18 mouse cellular contexts compared by ENCODE assay signal in genomic region chr16:18214858-18215257, GRCm38 (mm10). TPM values are rescaled to one million over a fixed set of nuclear protein-coding genes. Genes with fewer than 3 reads are reported as not detected.
DNase-seq lines count a peak whose midpoint lies in the region; ATAC-seq and TF ChIP-seq lines count a peak whose summit lies in the region.
"Had no signal": no experiment of that assay in that cellular context is flagged by ENCODE, and none has a peak within 500 bp of the region (broad histone marks: within the 10 kb centered on the region; RNA-seq: fewer than 3 reads in every experiment).

No protein-coding gene starts in this region.

- no peak for TF ChIP-seq CTCF in testis, adult 2 months (IDR thresholded peaks at IDR 0.05; ENCODE audit: control insufficient read depth, insufficient read depth, insufficient replicate concordance, low read depth, low read length)

- no peaks in the 10 kb centered on the region for H3K9me3 ChIP-seq in heart, embryonic 12.5 days (replicated peaks)
- no peaks in the 10 kb centered on the region for H3K9me3 ChIP-seq in limb, embryonic 12.5 days
- H3K9me3 ChIP-seq: embryonic facial prominence, embryonic 13.5 days had no signal

- no peak for TF ChIP-seq POLR2A in testis, adult 2 months (IDR thresholded peaks at IDR 0.05; ENCODE audit: control insufficient read depth, low read depth, low read length)

- peak overlapping the region; percentile 9; the same call in 1 of the 2 replicates for H3K4me2 ChIP-seq in heart, embryonic 12.5 days
- H3K4me2 ChIP-seq in limb, embryonic 12.5 days = 0 out of 2 replicates have a peak overlapping the region, but pooled peaks have one; percentile 17
- H3K4me2 ChIP-seq: embryonic facial prominence, embryonic 13.5 days had no signal

- H3K27ac ChIP-seq in heart, embryonic 12.5 days (ENCODE audit: poor library complexity, severe bottlenecking) = peak overlapping the region; percentile 26; the same call in 1 of the 2 replicates
- H3K27ac ChIP-seq in testis, adult 2 months (ENCODE audit: control insufficient read depth, insufficient read depth, low read depth, low read length) = no peak overlapping the region
- H3K27ac ChIP-seq in limb, embryonic 12.5 days = no peak overlapping the region
- H3K27ac ChIP-seq: embryonic facial prominence, embryonic 13.5 days had no signal

- H3K4me1 ChIP-seq in heart, embryonic 12.5 days (replicated peaks) = peaks cover 20% of the 10 kb centered on the region
- H3K4me1 ChIP-seq in testis, adult 2 months (ENCODE audit: control insufficient read depth, insufficient read depth, low read length) = peaks cover 4% of the 10 kb centered on the region; the same call in 1 of the 2 replicates
- H3K4me1 ChIP-seq in limb, embryonic 12.5 days (replicated peaks) = peaks cover 46% of the 10 kb centered on the region

- H3K36me3 ChIP-seq in heart, embryonic 12.5 days = no peaks in the 10 kb centered on the region
- no peaks in the 10 kb centered on the region for H3K36me3 ChIP-seq in testis, adult 2 months (ENCODE audit: control insufficient read depth, insufficient read depth, low read length)
- no peaks in the 10 kb centered on the region for H3K36me3 ChIP-seq in limb, embryonic 12.5 days
- H3K36me3 ChIP-seq: embryonic facial prominence, embryonic 13.5 days had no signal

- no peak for ATAC-seq in heart, embryonic 12.5 days (ENCODE audit: insufficient number of reproducible peaks, low FRiP score)
- ATAC-seq in limb, embryonic 12.5 days (ENCODE audit: insufficient number of reproducible peaks, insufficient read depth, low FRiP score, low TSS enrichment, low read depth) = no peak

- no peak overlapping the region for H3K9ac ChIP-seq in heart, embryonic 12.5 days
- H3K9ac ChIP-seq in limb, embryonic 12.5 days (replicated peaks) = no peak overlapping the region
- H3K9ac ChIP-seq: embryonic facial prominence, embryonic 13.5 days had no signal

- WGBS in heart, embryonic 12.5 days = 53% methylated on average over 7 of the region's 7 CpGs
- whole genome bisulfite sequencing in limb, embryonic 12.5 days = 83% methylated on average over 7 of the region's 7 CpGs

- H3K4me3 ChIP-seq in heart, embryonic 12.5 days = no peak overlapping the region
- peak overlapping the region; percentile 90 for H3K4me3 ChIP-seq in testis, adult 2 months (ENCODE audit: control insufficient read depth, low read depth, low read length)
- no peak overlapping the region for H3K4me3 ChIP-seq in limb, embryonic 12.5 days (replicated peaks)
- H3K4me3 ChIP-seq: embryonic facial prominence, embryonic 13.5 days had no signal

- H3K27me3 ChIP-seq in heart, embryonic 12.5 days (replicated peaks) = peaks cover 7% of the 10 kb centered on the region; the same call in 1 of the 2 replicates
- no peaks in the 10 kb centered on the region for H3K27me3 ChIP-seq in testis, adult 2 months (ENCODE audit: control insufficient read depth, insufficient read depth, low read length)
- H3K27me3 ChIP-seq in limb, embryonic 12.5 days = peaks cover 16% of the 10 kb centered on the region

- intact Hi-C loops in heart, postnatal 25 days (cut with DNase I) = loop anchor here (5.0 kb wide), 1 partner anchor 93 kb away; no protein-coding TSS in a partner anchor

- DNase-seq in heart, postnatal 25 days (ENCODE audit: low spot score) = no peak
- no peak for DNase-seq in testis, postnatal 10 days (ENCODE audit: low spot score)
- DNase-seq in frontal cortex, postnatal 36 days (ENCODE audit: low spot score in 2 of 2) = no peak
- no peak for DNase-seq in ovary, postnatal 14 days (ENCODE audit: low spot score)
- no peak for DNase-seq in layer of hippocampus, postnatal 36 days
- DNase-seq: adrenal gland, adult 8-10 months; B cell, adult 2 months; cerebellum, adult 18-20 months; gastrocnemius, postnatal 10 days; kidney, adult 11 months; layer of hippocampus, adult 9-11 months; thymus, postnatal 14 days had no signal

RNA-seq across cellular contexts. Expression of gene Ccdc188, which starts 2.8 kb away (rescaled TPM):
- polyA plus RNA-seq in heart, embryonic 12.5 days (2016; fragmentation: Nextera tagmentation; extraction: Ambion mirVana) = 0.14 and 0.15 TPM in 2 replicates
- not detected for total RNA-seq in heart, postnatal 25 days (2021)
- polyA plus RNA-seq in testis, adult 2 months (2012; rRNA removed) = 103 and 117 TPM in 2 replicates
- not detected in 2 replicates for polyA plus RNA-seq in limb, embryonic 12.5 days (2016; fragmentation: Nextera tagmentation; extraction: Ambion mirVana)
- total RNA-seq in layer of hippocampus, postnatal 36 days (2021) = not detected
- total RNA-seq: adrenal gland, adult 8-10 months; gastrocnemius, postnatal 10 days; liver, adult 2 months had no signal
- polyA plus RNA-seq: embryonic facial prominence, embryonic 13.5 days; liver, adult 2 months; small intestine, adult 2 months had no signal

RNA-seq across cellular contexts. Expression of gene Zdhhc8, which starts 20.1 kb away (rescaled TPM):
- 29.5 and 33.0 TPM in 2 replicates for polyA plus RNA-seq in heart, embryonic 12.5 days (2016; fragmentation: Nextera tagmentation; extraction: Ambion mirVana)
- total RNA-seq in heart, postnatal 25 days (2021) = 10 to 100 TPM; 22.4 to 24.1 TPM
- 4.3 and 5.5 TPM in 2 replicates for polyA plus RNA-seq in testis, adult 2 months (2012; rRNA removed)
- polyA plus RNA-seq in limb, embryonic 12.5 days (2016; fragmentation: Nextera tagmentation; extraction: Ambion mirVana) = 18.5 and 20.0 TPM in 2 replicates
- 10 to 100 TPM; 68.5 to 70.0 TPM for total RNA-seq in layer of hippocampus, postnatal 36 days (2021)

RNA-seq across cellular contexts. Expression of gene Trmt2a, which starts 33.6 kb away (rescaled TPM):
- polyA plus RNA-seq in heart, embryonic 12.5 days (2016; fragmentation: Nextera tagmentation; extraction: Ambion mirVana) = 57.2 and 61.9 TPM in 2 replicates
- 10 to 100 TPM; 21.5 to 22.5 TPM for total RNA-seq in heart, postnatal 25 days (2021)
- polyA plus RNA-seq in testis, adult 2 months (2012; rRNA removed) = 23.5 and 24.9 TPM in 2 replicates
- polyA plus RNA-seq in limb, embryonic 12.5 days (2016; fragmentation: Nextera tagmentation; extraction: Ambion mirVana) = 119 and 122 TPM in 2 replicates
- 10 to 100 TPM; 48.9 to 64.1 TPM for total RNA-seq in layer of hippocampus, postnatal 36 days (2021)

RNA-seq across cellular contexts. Expression of gene Ranbp1, which starts 33.7 kb away (rescaled TPM):
- polyA plus RNA-seq in heart, embryonic 12.5 days (2016; fragmentation: Nextera tagmentation; extraction: Ambion mirVana) = 512 and 519 TPM in 2 replicates
- total RNA-seq in heart, postnatal 25 days (2021) = 10 to 100 TPM; 42.7 to 43.0 TPM
- polyA plus RNA-seq in testis, adult 2 months (2012; rRNA removed) = 64.4 and 76.0 TPM in 2 replicates
- 943 and 976 TPM in 2 replicates for polyA plus RNA-seq in limb, embryonic 12.5 days (2016; fragmentation: Nextera tagmentation; extraction: Ambion mirVana)
- total RNA-seq in layer of hippocampus, postnatal 36 days (2021) = 10 to 100 TPM; 85.1 to 90.7 TPM

RNA-seq across cellular contexts. Expression of gene Gm49776, which starts 43.3 kb away (rescaled TPM):
- 1.2 and 1.7 TPM in 2 replicates for polyA plus RNA-seq in heart, embryonic 12.5 days (2016; fragmentation: Nextera tagmentation; extraction: Ambion mirVana)
- total RNA-seq in heart, postnatal 25 days (2021) = not detected
- 0.38 and 0.58 TPM in 2 replicates for polyA plus RNA-seq in testis, adult 2 months (2012; rRNA removed)
- 3.3 and 7.5 TPM in 2 replicates for polyA plus RNA-seq in limb, embryonic 12.5 days (2016; fragmentation: Nextera tagmentation; extraction: Ambion mirVana)
- not detected for total RNA-seq in layer of hippocampus, postnatal 36 days (2021)
- total RNA-seq: adrenal gland, adult 8-10 months; gastrocnemius, postnatal 10 days; liver, adult 2 months had no signal
- polyA plus RNA-seq: liver, adult 2 months; small intestine, adult 2 months had no signal

Comparison
In these comparisons a context has a peak if more than half of its experiments do, and no peak if none do; other contexts are left out.
1. RNA of gene Ccdc188, which starts 2.8 kb away (polyA plus RNA-seq): 103 to 117 TPM in testis, adult 2 months; 0.14 to 0.15 TPM in heart, embryonic 12.5 days and not detected in limb, embryonic 12.5 days; every median in the first group is over 10 times any median in the second.